Mouse (Mus musculus): ENCODE measurements at regions not wholly inside any gene's neighbourhood (a gene's known extent, or its start where the extent isn't known, plus 50 kb on each side); places are given as distances from the start of the nearest gene placed in this dataset.

DNA sequence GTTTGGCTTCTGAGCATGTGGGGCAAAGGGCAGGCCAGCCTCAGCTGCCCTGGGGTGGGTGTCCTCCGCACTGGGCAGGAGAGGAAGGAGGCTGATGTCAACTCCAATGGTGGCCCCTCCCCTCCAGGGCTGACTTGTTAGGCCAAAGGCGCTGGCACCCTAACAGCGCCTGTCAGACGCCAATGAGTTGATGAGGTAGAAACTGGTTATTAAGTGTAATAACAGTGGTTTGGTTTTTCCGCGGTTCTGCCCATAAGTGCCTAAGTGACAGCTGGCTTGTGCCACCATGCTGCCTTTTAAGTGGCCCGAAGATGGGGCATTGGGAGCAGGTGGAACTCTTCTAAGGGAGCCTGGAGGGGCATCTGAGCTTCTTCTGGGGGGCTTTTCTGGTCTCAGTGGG, 74.5 kb upstream of the 4931429L15Rik start:
- Histone ChIP-seq H3K36me3 (replicated peaks; ENCODE audit: control insufficient read depth, insufficient read depth) (no peaks in the 10 kb centered on the region), H3K4me1 (replicated peaks; ENCODE audit: control insufficient read depth, insufficient read depth, low read length) (peaks cover 6% of the 10 kb centered on the region), H3K9me3 (ENCODE audit: control insufficient read depth, low read length) (no peaks in the 10 kb centered on the region), H3K4me2 (replicated peaks) (no peak overlapping the region), H3K9ac (no peak overlapping the region), H3K27me3 (ENCODE audit: control insufficient read depth, insufficient read depth, low read length) (no peaks in the 10 kb centered on the region; the same call in 1 of the 2 replicates), H3K4me3 (replicated peaks; ENCODE audit: low read length) (no peak overlapping the region), H3K27ac (no peak overlapping the region)
- 77% methylated on average over 7 of the region's 7 CpGs for WGBS
- ATAC-seq (ENCODE audit: low FRiP score) (no peak), DNase-seq (ENCODE audit: low spot score) (no peak)

DNA sequence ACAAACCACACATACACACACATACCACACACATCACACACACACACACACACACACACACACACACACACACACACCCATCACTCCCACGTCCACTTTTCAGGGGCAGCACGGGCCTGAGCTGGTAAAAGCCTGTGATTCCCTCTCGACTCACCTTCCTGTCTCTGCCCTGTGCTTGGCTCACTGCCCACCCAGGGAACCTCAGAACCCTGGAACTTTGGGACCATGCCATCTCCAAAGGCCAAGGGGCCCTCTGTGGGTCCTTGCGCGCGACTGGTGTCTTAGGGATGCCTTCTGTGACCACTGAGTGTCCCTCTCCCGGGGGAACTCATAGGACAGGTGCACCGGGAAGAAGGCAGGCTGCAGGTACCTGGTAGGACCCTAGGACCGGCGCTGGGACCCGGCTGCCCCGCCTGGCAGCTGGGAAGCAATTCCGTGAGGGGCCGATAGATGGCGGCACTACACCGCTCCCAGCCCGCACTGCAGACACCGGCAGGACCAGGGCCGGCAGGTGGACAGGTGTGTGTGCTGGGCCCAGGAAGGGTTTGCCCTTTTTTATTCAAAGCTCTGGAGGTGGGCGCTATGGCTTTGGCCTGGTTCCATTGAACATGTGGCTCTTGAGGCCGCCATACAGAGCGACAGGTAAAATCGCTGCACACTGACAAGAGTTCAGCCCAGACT, 73.0 kb upstream of the 4931429L15Rik start:
- peak; percentile 78 for DNase-seq (ENCODE audit: low spot score)
- H3K36me3 ChIP-seq (replicated peaks; ENCODE audit: control insufficient read depth, insufficient read depth) = no peaks in the 10 kb centered on the region
- H3K9me3 ChIP-seq (ENCODE audit: control insufficient read depth, low read length) = no peaks in the 10 kb centered on the region
- H3K27me3 ChIP-seq (ENCODE audit: control insufficient read depth, insufficient read depth, low read length) = no peaks in the 10 kb centered on the region; the same call in 1 of the 2 replicates
- H3K4me2 ChIP-seq (replicated peaks) = peak overlapping the region; percentile 25; the same call in 1 of the 2 replicates
- no peak overlapping the region for H3K4me3 ChIP-seq (replicated peaks; ENCODE audit: low read length)
- 6% methylated on average over 23 of the region's 23 CpGs for WGBS
- no peak overlapping the region for H3K9ac ChIP-seq
- H3K4me1 ChIP-seq (replicated peaks; ENCODE audit: control insufficient read depth, insufficient read depth, low read length) = peaks cover 16% of the 10 kb centered on the region
- peak; percentile 19; the same call in 1 of the 2 replicates for ATAC-seq (ENCODE audit: low FRiP score)
- no peak overlapping the region for H3K27ac ChIP-seq

DNA sequence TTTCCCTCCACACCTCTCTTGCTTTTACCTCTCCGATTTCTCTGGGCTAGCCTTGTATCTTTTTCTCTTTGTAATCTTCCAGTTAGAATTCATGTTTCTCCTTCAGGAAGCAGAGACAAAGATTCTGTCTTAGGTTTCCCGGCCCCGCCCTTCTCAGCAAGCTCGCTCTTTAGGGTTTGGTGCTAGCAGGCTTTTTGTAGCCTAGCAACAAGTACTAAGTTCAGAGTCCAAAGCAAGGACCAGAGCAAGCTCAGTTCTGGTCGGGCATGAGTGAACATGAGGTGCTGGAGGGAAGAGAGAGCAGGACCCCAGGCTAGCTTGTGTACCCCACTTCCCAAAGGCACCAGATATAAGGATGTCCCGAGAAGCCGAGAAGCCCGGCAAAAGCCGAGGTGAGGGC, 70.0 kb upstream of the 4931429L15Rik start:
- Histone ChIP-seq H3K27ac (peak overlapping the region; percentile 85), H3K4me1 (replicated peaks; ENCODE audit: control insufficient read depth, insufficient read depth, low read length) (peaks cover 16% of the 10 kb centered on the region), H3K4me3 (replicated peaks; ENCODE audit: low read length) (peak overlapping the region; percentile 31), H3K27me3 (ENCODE audit: control insufficient read depth, insufficient read depth, low read length) (no peaks in the 10 kb centered on the region; the same call in 1 of the 2 replicates), H3K9ac (peak overlapping the region; percentile 68), H3K9me3 (ENCODE audit: control insufficient read depth, low read length) (no peaks in the 10 kb centered on the region), H3K4me2 (replicated peaks) (peak overlapping the region; percentile 55), H3K36me3 (replicated peaks; ENCODE audit: control insufficient read depth, insufficient read depth) (no peaks in the 10 kb centered on the region)
- WGBS = under 1% methylated on average over 9 of the region's 9 CpGs
- DNase-seq (ENCODE audit: low spot score) (peak; percentile 53), ATAC-seq (ENCODE audit: low FRiP score) (peak; percentile 14; the same call in 1 of the 2 replicates)

DNA sequence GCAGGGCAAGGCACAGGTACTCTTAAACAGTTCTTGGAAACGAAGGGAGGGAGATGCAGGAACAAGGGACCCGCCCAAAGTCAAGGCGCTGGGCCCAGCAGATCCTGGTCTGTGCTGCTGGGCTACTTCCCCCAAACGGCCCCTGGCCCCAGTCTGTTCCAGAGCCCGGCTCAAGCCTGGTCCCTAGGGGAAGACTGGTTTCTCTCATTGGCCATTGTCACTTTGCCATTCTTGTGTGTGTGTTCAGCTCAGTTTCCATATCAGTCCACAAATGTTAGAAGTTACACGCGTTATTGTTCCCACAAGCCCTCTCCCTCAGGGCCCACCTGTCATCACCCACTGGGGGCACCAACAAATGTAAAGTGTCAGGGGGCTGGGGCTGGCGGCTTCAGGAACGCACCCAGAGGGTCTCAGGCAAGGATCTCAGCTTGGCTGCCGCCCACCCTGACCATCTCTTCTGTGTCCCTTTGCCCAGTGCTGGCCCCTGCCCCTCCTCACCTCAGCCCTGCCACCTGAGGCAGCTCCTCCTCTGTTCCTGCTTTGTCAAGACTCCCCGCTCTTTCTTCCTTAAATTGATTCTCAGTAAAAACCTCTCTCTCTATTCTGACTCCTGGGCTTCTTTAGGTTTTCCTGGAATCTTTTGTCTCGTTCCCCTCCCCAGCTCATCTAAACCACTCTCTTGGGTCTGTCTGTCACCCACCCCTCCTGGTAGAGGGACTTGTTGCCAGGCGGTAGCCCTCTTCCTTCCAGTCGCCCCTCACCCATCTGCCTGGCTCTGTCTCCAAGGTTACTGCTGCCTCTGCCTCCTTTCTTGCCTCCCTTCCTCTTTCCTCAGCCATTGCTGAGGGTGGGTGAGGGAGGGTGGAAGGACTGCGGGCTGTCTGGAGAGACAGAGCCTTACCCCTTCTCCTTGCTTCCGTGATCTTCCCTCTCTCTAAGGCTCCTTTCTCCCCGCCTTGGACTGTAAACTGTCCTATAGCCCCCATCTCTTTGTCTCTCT, 69.2 kb upstream of the 4931429L15Rik start:
- ATAC-seq (ENCODE audit: low FRiP score) (peak; percentile 79), DNase-seq (ENCODE audit: low spot score) (peak; percentile 68)
- peak overlapping the region; percentile 55 for H3K4me2 ChIP-seq (replicated peaks)
- WGBS = 19% methylated on average over 17 of the region's 17 CpGs
- H3K36me3 ChIP-seq (replicated peaks; ENCODE audit: control insufficient read depth, insufficient read depth) = no peaks in the 10 kb centered on the region
- H3K27ac ChIP-seq = peak overlapping the region; percentile 85
- H3K9ac ChIP-seq = peak overlapping the region; percentile 68
- H3K4me3 ChIP-seq (replicated peaks; ENCODE audit: low read length) = peak overlapping the region; percentile 31
- no peaks in the 10 kb centered on the region; the same call in 1 of the 2 replicates for H3K27me3 ChIP-seq (ENCODE audit: control insufficient read depth, insufficient read depth, low read length)
- H3K9me3 ChIP-seq (ENCODE audit: control insufficient read depth, low read length) = no peaks in the 10 kb centered on the region
- H3K4me1 ChIP-seq (replicated peaks; ENCODE audit: control insufficient read depth, insufficient read depth, low read length) = peaks cover 16% of the 10 kb centered on the region

DNA sequence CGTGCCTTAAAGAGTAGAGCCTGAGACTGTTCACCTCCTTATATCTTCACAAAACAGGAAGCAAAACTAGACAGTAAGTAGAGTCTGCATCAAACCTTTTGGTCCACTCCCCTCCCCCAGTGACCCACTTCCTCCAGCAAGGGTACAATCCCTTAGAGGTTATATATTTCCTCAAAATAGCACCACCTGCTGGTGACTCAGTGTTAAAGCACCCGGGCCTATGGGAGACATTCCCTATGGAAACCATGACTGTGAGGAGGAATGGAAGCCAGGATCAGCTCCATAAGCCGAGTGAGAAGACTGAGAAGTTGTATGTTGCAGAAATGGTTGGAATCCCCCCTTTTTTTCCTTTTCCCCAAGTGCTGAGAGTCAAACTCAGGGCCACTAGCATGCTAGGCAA, 66.5 kb upstream of the 4931429L15Rik start:
- whole genome bisulfite sequencing = 94% methylated on average over 3 of the region's 3 CpGs
- Histone ChIP-seq H3K4me3 (replicated peaks; ENCODE audit: low read length) (no peak overlapping the region), H3K9ac (no peak overlapping the region), H3K36me3 (replicated peaks; ENCODE audit: control insufficient read depth, insufficient read depth) (no peaks in the 10 kb centered on the region), H3K27me3 (ENCODE audit: control insufficient read depth, insufficient read depth, low read length) (no peaks in the 10 kb centered on the region; the same call in 1 of the 2 replicates), H3K27ac (no peak overlapping the region), H3K4me2 (replicated peaks) (no peak overlapping the region), H3K4me1 (replicated peaks; ENCODE audit: control insufficient read depth, insufficient read depth, low read length) (peaks cover 19% of the 10 kb centered on the region), H3K9me3 (ENCODE audit: control insufficient read depth, low read length) (no peaks in the 10 kb centered on the region)
- no peak for ATAC-seq (ENCODE audit: low FRiP score)
- DNase-seq (ENCODE audit: low spot score) = no peak

DNA sequence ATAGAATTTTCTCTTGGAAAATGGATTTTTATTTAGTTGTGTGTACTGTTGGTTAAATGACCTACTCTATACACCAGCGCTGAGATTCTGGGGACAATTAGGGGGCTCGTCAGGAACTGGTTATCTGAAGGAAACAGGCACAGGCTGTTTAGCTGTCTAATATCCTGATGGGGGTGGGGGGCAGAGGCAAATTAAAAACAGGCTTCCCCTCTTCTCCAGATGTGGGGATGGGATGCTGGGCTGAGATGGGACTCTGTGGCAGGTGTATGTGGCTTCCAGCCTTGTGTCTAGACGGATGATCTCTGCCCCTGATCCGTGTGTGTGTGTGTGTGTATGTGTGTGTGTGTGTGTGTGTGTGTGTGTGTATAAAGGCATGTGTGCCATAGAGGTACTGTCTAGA, 61.6 kb upstream of the 4931429L15Rik start:
- H3K9me3 ChIP-seq (ENCODE audit: control insufficient read depth, low read length) = no peaks in the 10 kb centered on the region
- ATAC-seq (ENCODE audit: low FRiP score) = no peak
- no peak for DNase-seq (ENCODE audit: low spot score)
- no peaks in the 10 kb centered on the region for H3K36me3 ChIP-seq (replicated peaks; ENCODE audit: control insufficient read depth, insufficient read depth)
- WGBS = 77% methylated on average over 4 of the region's 4 CpGs
- no peak overlapping the region for H3K27ac ChIP-seq
- H3K27me3 ChIP-seq (ENCODE audit: control insufficient read depth, insufficient read depth, low read length) = no peaks in the 10 kb centered on the region
- no peak overlapping the region for H3K4me3 ChIP-seq (replicated peaks; ENCODE audit: low read length)
- no peak overlapping the region for H3K4me2 ChIP-seq (replicated peaks)
- peaks cover 3% of the 10 kb centered on the region; the same call in 1 of the 2 replicates for H3K4me1 ChIP-seq (replicated peaks; ENCODE audit: control insufficient read depth, insufficient read depth, low read length)
- no peak overlapping the region for H3K9ac ChIP-seq

DNA sequence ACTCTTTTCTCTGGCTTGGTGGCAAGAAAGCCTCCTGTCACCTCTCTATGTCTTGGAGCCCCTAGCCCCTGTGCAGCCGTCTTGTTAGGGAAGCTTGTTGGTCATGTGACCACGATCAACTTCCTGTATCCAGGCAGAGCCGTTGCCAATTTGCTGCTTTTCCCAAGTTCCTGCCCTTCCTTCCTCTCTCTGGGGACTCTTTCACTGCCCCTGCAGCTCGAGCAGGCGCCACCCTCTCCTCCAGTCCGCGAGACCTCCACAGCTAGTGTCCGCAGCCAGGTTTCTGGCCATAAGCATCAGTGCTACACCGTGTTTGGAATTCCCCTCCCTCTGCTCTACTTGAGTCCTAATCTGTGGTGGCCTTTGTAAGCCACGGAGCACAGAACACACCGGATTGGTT, 59.7 kb upstream of the 4931429L15Rik start:
- Histone ChIP-seq H3K4me2 (replicated peaks) (no peak overlapping the region), H3K4me1 (replicated peaks; ENCODE audit: control insufficient read depth, insufficient read depth, low read length) (peaks cover 3% of the 10 kb centered on the region; the same call in 1 of the 2 replicates), H3K27ac (no peak overlapping the region), H3K9me3 (ENCODE audit: control insufficient read depth, low read length) (no peaks in the 10 kb centered on the region), H3K36me3 (replicated peaks; ENCODE audit: control insufficient read depth, insufficient read depth) (no peaks in the 10 kb centered on the region), H3K4me3 (replicated peaks; ENCODE audit: low read length) (no peak overlapping the region), H3K9ac (no peak overlapping the region), H3K27me3 (ENCODE audit: control insufficient read depth, insufficient read depth, low read length) (no peaks in the 10 kb centered on the region)
- DNase-seq (ENCODE audit: low spot score) (no peak), ATAC-seq (ENCODE audit: low FRiP score) (no peak)
- WGBS = 76% methylated on average over 11 of the region's 11 CpGs

DNA sequence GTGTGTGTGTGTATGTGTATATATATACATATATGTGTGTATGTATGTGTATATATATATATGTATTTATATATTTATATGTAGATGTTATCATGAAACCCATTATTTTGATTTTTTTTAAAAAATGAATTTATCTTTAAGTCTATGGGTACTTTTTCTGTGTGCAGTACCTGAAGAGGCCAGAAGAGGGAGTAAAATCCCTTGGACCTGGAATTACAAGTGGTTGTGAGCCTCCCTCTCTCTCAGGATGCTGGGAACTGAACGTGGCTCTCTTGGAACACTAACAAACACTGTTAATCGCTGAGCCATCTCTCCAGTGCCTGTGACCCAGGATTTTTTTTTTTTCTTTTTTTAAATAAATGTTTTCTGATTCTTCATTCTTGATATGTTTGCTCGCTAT, 58.6 kb upstream of the 4931429L15Rik start:
- H3K36me3 ChIP-seq (replicated peaks; ENCODE audit: control insufficient read depth, insufficient read depth) = no peaks in the 10 kb centered on the region
- DNase-seq (ENCODE audit: low spot score) (no peak), ATAC-seq (ENCODE audit: low FRiP score) (no peak)
- H3K27me3 ChIP-seq (ENCODE audit: control insufficient read depth, insufficient read depth, low read length) = no peaks in the 10 kb centered on the region
- no peak overlapping the region for H3K27ac ChIP-seq
- H3K9ac ChIP-seq = no peak overlapping the region
- H3K9me3 ChIP-seq (ENCODE audit: control insufficient read depth, low read length) = no peaks in the 10 kb centered on the region
- no peak overlapping the region for H3K4me2 ChIP-seq (replicated peaks)
- 84% methylated on average over 3 of the region's 3 CpGs for WGBS
- no peak overlapping the region for H3K4me3 ChIP-seq (replicated peaks; ENCODE audit: low read length)
- H3K4me1 ChIP-seq (replicated peaks; ENCODE audit: control insufficient read depth, insufficient read depth, low read length) = no peaks in the 10 kb centered on the region
